Mouse (Mus musculus) erythroblast, embryonic 14.5 days (primary cell): ENCODE data around the gene Ccdc83.

Source experiments
- GATA1 ChIP-seq: IDR thresholded peaks from 2 replicates; pipeline ENCODE4 v1.6.1; 2012; ENCODE audit warnings: low read length, inconsistent platforms, mixed read lengths
- TAL1 ChIP-seq: IDR thresholded peaks from 3 replicates; pipeline ENCODE4 v1.6.1; 2012; ENCODE audit warnings: low read length, inconsistent platforms, mixed read lengths

- no peak for TF ChIP-seq GATA1
- no peak for TF ChIP-seq TAL1
Observed at GRCm38 (mm10) chr7:90233921-90234320, 31.7 kb downstream of the Ccdc83 start.
